Mouse (Mus musculus) embryonic stem cell, embryonic (primary cell): ENCODE measurements around the gene Gcnt2.
"Not testable (repeated sequence)": the region's sequence is repeated elsewhere in the genome, so short reads cannot be mapped to it uniquely, and the experiment has no call there.

Experiments
- CTCF ChIA-PET, 4 experiments: fragments of 300-600 bp in 2 of 4; fragments of 350-600 bp in 2 of 4; sonication (Branson Sonifier 250); formaldehyde crosslinking; loops; one replicate each; lab custom pipeline; 2022; ENCODE audit warnings: inconsistent platforms in 2 of 4; lab: Charles Lee
- POLR2A ChIA-PET, 4 experiments: fragments of 300-600 bp in 2 of 4; fragments of 350-600 bp in 2 of 4; sonication (Branson Sonifier 250); formaldehyde crosslinking; loops; one replicate each; lab custom pipeline; 2022; ENCODE audit warnings: antibody characterized with exemption in 4 of 4, inconsistent platforms in 1 of 4; lab: Charles Lee

Gene Gcnt2

DNA sequence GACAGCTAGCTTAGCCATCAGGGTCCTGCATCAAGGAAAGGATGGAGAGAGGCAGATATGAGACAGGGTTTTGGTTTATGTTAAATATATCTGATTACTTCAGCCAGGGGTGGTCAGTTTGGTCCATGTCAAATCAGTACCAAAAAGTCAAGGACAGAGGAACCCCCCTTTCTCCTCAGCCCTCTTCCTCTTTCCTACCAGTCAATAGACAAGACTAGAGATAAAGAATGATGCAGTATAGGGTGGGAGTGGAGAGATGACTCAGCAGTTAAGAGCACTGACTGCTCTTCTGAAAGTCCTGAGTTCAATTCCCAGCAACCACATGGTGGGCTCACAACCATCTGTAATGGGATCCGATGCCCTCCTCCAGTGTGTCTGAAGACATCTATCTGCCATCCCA lies 31.8 kb downstream of the Gcnt2 start:
- POLR2A ChIA-PET = interaction anchor here in 2 of 4 experiments (0.9 to 7.8 kb wide), 14 partner anchors 11 to 254 kb away, joined by 3 to 42 read pairs (median 8); no protein-coding TSS in a partner anchor
- CTCF ChIA-PET = not testable (repeated sequence)

DNA sequence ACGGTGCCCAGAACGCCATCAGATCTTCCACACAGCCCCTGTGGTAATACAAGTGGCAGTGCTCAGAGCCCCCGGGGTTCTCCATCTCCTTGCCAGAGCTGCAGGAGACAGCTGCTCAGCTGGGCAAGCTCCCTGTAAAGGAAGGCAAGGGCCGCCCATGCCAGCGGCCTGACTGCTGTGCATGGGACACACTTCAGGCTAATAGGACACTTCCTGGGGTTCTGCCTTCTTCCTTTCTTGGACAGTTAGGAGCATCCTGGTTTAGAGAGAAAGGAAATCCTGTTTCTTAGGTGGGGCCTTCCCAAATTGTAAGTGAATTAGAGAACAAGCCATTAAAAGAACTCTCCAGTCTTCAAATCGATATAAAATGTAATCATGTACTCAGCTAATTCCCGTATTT lies 32.5 kb downstream of the Gcnt2 start:
- POLR2A ChIA-PET = interaction anchor here (0.9 to 7.8 kb wide), 25 partner anchors 8 to 254 kb away, joined by 3 to 42 read pairs (median 7); partner anchors contain the start of gene Gcnt2 (in 1 of the 4)
- CTCF ChIA-PET = no interaction called here

DNA sequence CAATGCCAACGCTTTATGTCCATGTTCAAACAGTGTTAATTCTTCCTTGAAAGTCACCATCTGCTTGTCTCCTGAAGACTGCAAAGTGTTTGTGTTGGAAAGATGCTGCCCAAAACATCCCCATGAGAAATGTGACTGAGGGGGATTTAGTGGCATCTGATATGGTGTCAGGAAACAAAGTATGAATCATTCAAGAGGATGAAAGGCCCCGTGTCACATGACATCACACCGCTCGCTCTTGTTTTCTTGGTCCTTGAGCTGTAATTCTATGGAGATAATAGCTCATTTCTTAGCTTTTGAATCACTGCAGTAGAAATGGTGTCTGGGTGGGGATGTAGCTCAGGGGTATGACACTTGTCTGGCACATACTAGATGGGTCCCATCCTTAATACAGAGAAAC lies 33.0 kb downstream of the Gcnt2 start:
- POLR2A ChIA-PET = interaction anchor here (0.6 to 7.8 kb wide), 33 partner anchors 8 to 253 kb away, joined by 3 to 42 read pairs (median 6); partner anchors contain the start of gene Gcnt2 (in 1 of the 4)
- CTCF ChIA-PET = interaction anchor here in 1 of 4 experiments (1.3 kb wide), 1 partner anchor 24 kb away, joined by 4 read pairs; no protein-coding TSS in a partner anchor

DNA sequence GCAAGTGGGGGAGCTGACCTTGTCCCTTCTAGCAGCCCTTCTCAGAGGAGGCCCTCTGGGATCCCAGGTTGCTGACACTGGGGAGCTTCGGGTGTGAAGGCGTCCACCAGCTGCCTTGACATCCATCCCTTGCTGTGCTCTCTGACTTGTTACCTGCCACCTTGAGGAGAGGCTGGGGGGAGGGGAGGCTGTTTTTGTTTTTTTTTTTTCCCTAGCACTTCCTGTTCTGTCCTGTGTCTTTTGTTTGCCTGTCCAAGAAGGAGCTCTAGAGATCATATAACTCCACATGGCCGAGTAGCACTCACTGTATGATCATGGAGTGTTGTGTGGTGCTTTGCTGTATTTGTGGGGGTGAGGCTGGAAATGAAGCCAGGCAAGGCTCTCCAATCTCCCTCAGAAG lies 34.0 kb downstream of the Gcnt2 start:
- ChIA-PET CTCF (interaction anchor here in 3 of 4 experiments (0.6 to 1.4 kb wide), 8 partner anchors 9 to 50 kb away, joined by 3 to 10 read pairs (median 4); no protein-coding TSS in a partner anchor), POLR2A (interaction anchor here (0.7 to 7.8 kb wide), 39 partner anchors 8 to 361 kb away, joined by 3 to 42 read pairs (median 7); partner anchors contain the start of gene Gcnt2 (in 2 of the 4))

DNA sequence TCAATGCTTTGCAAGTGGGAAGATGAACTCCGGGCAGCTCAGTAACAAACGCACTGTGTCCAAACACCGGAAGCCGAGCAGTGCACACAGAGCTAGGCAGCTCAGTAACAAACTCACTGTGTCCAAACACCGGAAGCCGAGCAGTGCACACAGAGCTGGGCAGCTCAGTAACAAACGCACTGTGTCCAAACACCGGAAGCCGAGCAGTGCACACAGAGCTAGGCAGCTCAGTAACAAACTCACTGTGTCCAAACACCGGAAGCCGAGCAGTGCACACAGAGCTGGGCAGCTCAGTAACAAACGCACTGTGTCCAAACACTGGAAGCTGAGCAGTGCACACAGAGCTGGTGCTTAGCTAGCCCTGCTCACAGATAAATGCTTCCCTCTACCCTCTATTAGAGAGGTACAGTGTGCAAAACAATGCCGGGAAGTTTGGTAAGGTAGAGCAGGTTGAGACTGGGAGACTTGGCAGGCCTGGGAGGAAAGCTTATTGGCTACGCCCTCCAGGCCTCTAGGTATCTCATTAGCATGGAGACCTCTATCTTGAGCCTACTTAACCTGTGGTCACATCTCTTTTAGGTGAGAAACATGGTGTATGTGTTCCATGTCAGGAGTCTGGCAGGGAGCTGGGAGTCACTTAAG lies 38.6 kb downstream of the Gcnt2 start:
- POLR2A ChIA-PET = interaction anchor here in 3 of 4 experiments (0.6 to 7.8 kb wide), 42 partner anchors 8 to 461 kb away, joined by 3 to 42 read pairs (median 4); partner anchors contain the start of gene Gcnt2 (in 1 of the 3)
- CTCF ChIA-PET = interaction anchor here in 3 of 4 experiments (0.6 to 0.7 kb wide), 5 partner anchors 12 to 175 kb away, joined by 3 to 9 read pairs (median 3); no protein-coding TSS in a partner anchor

DNA sequence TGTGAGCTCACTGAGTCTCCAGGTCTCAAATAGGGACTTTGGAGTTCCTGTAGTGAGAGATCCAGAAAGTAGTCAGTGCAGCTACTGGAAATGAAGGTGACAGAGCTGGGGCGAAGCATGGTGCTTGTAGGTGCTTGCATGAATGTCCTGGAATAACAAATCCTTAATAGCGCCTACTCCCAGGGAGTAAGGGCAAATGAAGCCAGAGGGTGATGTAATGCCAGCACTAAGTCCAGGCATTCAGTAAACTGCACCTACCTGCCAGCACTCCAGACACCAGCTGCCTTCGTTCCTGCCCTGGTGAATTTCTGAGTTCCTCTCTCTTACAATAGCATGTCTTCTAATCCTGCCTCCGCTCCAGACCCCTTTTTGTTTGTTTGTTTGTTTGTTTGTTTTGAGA lies 39.1 kb downstream of the Gcnt2 start:
- ChIA-PET CTCF (interaction anchor here in 3 of 4 experiments (0.6 to 0.7 kb wide), 4 partner anchors 11 to 49 kb away, joined by 3 to 9 read pairs (median 3); no protein-coding TSS in a partner anchor), POLR2A (interaction anchor here in 3 of 4 experiments (0.6 to 7.8 kb wide), 41 partner anchors 8 to 460 kb away, joined by 3 to 42 read pairs (median 4); partner anchors contain the start of gene Gcnt2 (in 1 of the 3))

DNA sequence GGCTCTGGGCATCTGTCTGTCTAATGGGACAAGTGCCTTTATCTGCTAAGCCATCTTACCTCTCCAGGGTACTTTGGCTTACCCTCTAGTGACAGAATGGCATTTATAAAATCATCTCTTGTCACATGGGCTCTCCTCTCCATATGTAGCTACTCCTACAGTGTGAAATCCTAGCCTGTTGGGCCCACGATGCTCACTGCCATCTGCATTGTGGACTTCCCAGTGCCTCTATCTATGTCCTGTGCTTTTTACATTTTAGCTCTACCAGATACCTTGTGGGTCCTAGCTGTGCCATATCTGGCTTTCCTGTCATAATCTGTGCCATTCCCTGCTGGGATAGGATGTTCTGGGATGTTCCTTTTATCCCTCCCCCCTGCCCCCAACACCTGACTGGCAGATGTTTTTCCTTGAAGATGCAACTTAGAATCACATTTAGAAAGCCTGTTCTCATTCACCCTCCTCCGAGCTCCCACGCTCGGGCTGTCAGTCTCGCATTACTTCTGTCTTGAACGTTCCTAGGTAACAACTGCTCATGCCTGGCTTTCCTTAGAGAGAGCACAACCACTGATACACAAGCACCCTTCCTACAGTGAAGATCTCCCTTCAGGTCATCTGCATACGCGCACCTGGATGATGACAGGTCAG lies 39.9 kb downstream of the Gcnt2 start:
- POLR2A ChIA-PET = interaction anchor here in 3 of 4 experiments (0.7 to 7.8 kb wide), 19 partner anchors 6 to 459 kb away, joined by 3 to 42 read pairs (median 9); no protein-coding TSS in a partner anchor
- CTCF ChIA-PET = no interaction called here

DNA sequence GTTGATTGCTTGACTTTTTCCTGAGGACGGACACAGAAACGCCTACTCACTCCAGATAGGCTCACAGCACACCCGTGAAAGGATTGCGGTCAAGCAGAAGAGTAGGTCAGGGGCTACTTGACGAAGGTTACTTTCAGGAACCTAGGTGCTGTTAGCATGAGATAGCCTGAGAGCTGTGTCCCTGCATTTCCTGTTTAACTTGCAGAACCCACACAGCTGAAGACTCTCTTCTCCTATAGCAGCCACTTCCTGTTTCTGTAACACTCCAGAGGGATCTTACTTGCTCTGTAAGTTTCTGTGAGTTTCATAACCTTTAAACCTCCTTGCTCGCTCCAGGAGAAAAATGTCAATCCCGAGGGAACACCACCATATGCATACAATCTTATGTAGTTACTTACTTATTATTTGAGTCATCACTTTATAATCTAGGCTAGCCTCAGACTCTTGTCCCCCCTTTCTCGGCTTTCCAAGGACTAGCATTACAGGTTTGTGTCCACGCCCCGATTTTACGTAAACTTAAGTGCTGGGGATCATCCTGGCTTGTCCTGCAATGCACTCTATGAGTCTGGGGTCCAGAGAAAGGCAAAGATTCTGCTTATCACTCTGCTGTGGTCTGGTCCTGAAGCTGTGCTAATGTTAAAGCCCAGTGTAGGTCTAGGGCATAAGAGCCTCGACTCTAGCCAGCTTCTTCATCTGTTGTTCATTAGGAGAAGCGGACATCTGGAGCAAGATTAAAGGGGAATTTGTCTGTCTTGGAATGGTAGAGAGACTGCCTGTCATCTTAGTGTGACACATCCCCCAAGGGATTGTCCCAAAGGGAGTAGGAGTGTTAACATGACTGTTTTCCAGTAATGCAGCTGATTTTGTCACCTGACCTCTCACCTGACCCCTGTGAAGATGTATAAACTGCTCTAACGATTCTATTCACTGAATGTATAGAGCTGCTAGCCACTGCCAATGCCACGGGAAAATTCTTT lies 40.7 kb downstream of the Gcnt2 start:
- CTCF ChIA-PET = interaction anchor here in 1 of 4 experiments (0.6 kb wide), 1 partner anchor 10 kb away, joined by 4 read pairs; no protein-coding TSS in a partner anchor
- POLR2A ChIA-PET = interaction anchor here (0.6 to 6.3 kb wide), 19 partner anchors 7 to 127 kb away, joined by 3 to 42 read pairs (median 4); no protein-coding TSS in a partner anchor

DNA sequence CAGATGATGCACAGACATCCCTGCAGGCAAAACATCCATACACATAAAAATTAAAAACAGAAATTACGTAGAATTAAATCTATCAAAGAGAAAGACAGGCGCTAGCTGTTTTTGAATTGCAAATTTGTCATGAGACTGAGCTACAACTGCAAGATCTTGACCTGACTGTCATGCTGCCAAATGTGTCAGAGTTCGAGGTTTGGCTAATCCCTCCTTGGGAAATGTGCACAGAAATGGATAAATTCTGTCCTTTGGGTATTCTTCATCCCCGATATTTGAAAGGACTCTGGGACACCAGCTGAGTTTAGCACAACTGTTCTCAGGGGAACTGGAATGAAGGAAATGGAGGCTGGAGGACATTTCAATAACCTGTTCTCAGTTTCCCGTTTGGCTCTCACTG lies 41.7 kb downstream of the Gcnt2 start:
- ChIA-PET POLR2A (interaction anchor here in 3 of 4 experiments (0.6 to 6.3 kb wide), 16 partner anchors 8 to 49 kb away, joined by 3 to 42 read pairs (median 4); no protein-coding TSS in a partner anchor), CTCF (interaction anchor here in 1 of 4 experiments (0.5 to 0.6 kb wide), 2 partner anchors 9 to 51 kb away, joined by 4 to 5 read pairs; no protein-coding TSS in a partner anchor)

DNA sequence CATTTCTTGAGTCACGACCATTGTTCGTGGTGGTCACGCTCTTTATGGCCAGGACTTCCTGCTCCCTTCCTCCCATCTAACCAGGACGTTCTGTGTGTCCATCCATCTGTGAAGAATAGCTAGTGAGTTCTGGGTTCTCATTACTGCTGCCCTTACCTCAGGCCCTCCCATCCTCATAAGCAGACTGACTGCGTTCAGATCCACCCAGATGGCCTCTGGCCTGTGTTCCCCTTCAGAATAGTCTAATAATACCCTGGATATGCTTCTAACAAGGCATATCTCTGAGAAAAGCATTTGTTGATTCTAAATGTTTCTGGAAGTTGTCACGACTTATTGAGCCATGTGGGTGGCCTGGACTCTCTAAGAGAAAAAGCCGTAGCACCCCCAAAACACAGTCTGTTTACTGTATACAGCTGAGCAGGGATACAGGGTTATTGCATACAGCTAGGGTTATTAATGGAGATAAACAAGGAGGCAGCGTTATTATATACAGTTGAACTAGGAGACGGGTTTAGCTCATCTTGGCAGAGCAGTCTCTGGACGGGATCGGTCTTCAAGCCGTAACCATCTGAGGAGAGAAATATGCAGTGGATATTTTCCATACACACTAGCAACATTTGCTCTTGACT lies 42.4 kb downstream of the Gcnt2 start:
- ChIA-PET POLR2A (interaction anchor here in 3 of 4 experiments (1.0 to 6.3 kb wide), 15 partner anchors 8 to 74 kb away, joined by 3 to 42 read pairs (median 4); no protein-coding TSS in a partner anchor), CTCF (interaction anchor here in 1 of 4 experiments (0.5 kb wide), 1 partner anchor 52 kb away, joined by 5 read pairs; no protein-coding TSS in a partner anchor)

DNA sequence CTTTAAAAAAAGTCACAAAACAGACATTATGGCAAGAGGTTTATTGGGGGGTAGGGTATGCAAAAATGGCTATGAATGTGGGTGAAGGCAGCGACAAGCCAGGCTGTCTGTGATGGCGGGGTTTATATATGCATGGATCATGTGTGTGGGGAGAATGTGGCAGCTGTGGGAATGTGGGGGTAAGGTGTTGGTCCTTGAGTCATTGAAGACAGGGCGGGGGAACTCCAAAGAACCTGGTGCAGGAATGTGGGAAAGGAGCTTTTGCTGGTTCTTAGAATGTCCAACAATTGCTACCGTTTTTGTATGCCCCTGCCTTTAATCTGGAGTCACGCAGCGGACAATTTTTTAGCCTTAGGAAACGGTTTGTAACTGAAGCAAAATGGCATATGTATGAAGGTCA lies 44.5 kb downstream of the Gcnt2 start:
- POLR2A ChIA-PET = interaction anchor here in 3 of 4 experiments (0.6 to 6.3 kb wide), 13 partner anchors 8 to 67 kb away, joined by 3 to 67 read pairs (median 6); partner anchors contain the start of gene Gcnt2 (in 1 of the 3)

DNA sequence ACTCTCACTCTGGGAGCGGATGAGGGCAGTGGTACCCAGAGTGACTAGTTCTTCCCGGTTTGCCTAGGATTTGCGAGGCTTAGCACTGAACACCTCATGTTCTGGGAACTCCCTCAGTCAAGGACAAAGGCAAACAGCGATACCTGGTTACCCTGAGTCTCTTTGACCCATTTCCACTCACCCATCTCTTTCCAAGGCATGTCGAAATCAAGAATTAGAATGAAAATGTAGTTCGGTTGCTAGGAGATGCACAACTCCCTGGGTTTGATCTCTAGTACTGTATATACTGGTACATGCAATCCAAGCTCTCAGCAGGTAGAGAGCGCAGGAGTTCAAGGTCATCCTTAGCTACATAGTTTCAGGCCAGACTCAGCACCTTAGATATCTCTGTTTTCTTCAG lies 47.0 kb downstream of the Gcnt2 start:
- CTCF ChIA-PET = interaction anchor here in 2 of 4 experiments (0.5 to 1.6 kb wide), 4 partner anchors 10 to 409 kb away, joined by 3 to 5 read pairs (median 3); no protein-coding TSS in a partner anchor
- POLR2A ChIA-PET = interaction anchor here in 3 of 4 experiments (0.7 to 5.0 kb wide), 14 partner anchors 8 to 371 kb away, joined by 3 to 67 read pairs (median 4); no protein-coding TSS in a partner anchor

More for the DNA sequence above, 44.5 kb downstream of the Gcnt2 start:
- CTCF ChIA-PET = interaction anchor here in 2 of 4 experiments (1.1 kb wide), 2 partner anchors 10 to 60 kb away, joined by 3 to 8 read pairs; no protein-coding TSS in a partner anchor

DNA sequence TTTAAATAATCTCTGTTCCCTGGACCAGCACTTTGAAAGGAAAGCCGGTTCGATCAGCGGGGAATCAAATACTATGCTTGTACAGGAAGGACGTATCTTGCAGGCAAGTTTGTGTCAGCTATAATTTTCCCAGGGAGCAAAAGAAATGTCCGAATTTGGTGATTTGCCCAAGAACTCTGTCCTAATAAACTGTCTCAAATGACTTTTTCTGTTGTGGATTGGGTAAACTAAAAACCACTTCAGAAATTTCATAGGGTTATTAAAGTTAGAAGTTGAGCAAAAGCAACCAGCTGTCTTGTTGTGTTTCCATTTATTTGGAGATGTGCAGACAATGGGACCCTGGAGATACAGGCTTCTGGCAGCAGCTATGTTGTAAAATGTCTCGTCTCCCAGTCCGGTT lies 47.7 kb downstream of the Gcnt2 start:
- ChIA-PET CTCF (interaction anchor here (0.5 to 1.6 kb wide), 8 partner anchors 9 to 410 kb away, joined by 3 to 5 read pairs (median 4); no protein-coding TSS in a partner anchor), POLR2A (interaction anchor here in 3 of 4 experiments (0.7 to 5.0 kb wide), 27 partner anchors 9 to 370 kb away, joined by 3 to 67 read pairs (median 5); partner anchors contain the start of genes Gcnt2 (in 1 of the 3) and Pak1ip1 (in 1 of the 3))

DNA sequence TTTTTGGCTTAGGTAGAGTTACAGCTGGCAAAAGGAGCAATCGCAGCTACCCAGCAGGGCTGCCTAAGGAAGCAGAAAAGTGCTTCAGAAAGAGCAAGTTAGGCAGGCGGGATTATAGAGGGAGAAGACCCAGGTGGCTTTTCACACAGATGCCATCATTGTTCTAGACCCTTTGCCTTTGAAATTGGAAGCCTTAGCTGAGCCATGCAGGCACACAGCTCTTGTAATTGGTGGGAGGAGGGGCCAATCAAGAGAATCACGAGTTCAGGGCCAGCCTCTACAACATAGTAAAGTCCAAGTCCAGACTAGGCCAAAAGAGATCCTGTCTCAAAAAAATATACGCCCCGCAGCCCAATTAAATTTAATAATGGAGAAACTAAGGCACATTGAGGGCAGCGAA lies 48.5 kb downstream of the Gcnt2 start:
- POLR2A ChIA-PET = interaction anchor here in 3 of 4 experiments (0.6 to 5.0 kb wide), 28 partner anchors 8 to 93 kb away, joined by 3 to 67 read pairs (median 5); partner anchors contain the start of genes Gcnt2 (in 1 of the 3) and Pak1ip1 (in 1 of the 3)
- CTCF ChIA-PET = interaction anchor here in 3 of 4 experiments (0.5 to 1.6 kb wide), 6 partner anchors 14 to 70 kb away, joined by 3 to 5 read pairs (median 4); no protein-coding TSS in a partner anchor

DNA sequence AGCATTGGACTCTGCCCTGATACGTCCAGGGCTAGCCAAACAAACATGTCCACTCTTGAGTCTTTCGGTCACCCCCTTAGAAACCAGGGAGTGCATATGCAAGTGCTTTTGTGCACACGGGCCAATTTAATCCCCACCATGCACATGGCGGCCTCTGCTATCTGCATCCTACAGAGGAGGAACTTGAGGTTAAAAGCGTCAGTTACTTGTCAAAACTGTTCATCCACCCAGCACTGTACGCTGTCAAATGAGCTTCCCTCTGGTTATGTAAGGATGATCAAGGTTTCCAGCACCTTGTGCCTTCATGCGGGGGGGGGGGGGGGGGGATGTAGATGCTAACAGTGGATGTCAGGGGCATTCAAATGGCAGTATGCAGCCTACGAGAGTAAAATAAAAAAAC lies 49.5 kb downstream of the Gcnt2 start:
- ChIA-PET POLR2A (interaction anchor here in 1 of 4 experiments (0.7 to 2.4 kb wide), 6 partner anchors 8 to 58 kb away, joined by 3 to 10 read pairs (median 4); no protein-coding TSS in a partner anchor), CTCF (interaction anchor here in 1 of 4 experiments (1.6 kb wide), 1 partner anchor 66 kb away, joined by 3 read pairs; no protein-coding TSS in a partner anchor)
